Mouse (Mus musculus): ENCODE results near the gene Eml6. TPM values are rescaled to one million over a fixed set of nuclear protein-coding genes. Genes with fewer than 3 reads are reported as not detected.

The Eml6 gene
- total and polyA plus RNA-seq, 2 experiments from 2014 or later = 0.63 to 10.6 TPM

- no peak overlapping the region for H3K27ac ChIP-seq (ENCODE audit: low read depth)
- H3K27me3 ChIP-seq (ENCODE audit: control insufficient read depth, insufficient read depth, low read length) = no peaks in the 10 kb centered on the region
- H3K4me3 ChIP-seq (ENCODE audit: low read depth, low read length) = no peak overlapping the region
- WGBS = 86% methylated on average over 14 of the region's 14 CpGs
- no peak overlapping the region for H3K4me2 ChIP-seq (ENCODE audit: low read depth, low read length)
- H3K9me3 ChIP-seq (replicated peaks; ENCODE audit: control insufficient read depth, low read length) = no peaks in the 10 kb centered on the region
- H3K36me3 ChIP-seq (replicated peaks; ENCODE audit: control insufficient read depth, insufficient read depth, low read length) = peaks cover 21% of the 10 kb centered on the region
- no peak overlapping the region for H3K9ac ChIP-seq (replicated peaks; ENCODE audit: low read depth, low read length)
- no peak for TF ChIP-seq CTCF (IDR thresholded peaks at IDR 0.05; ENCODE audit: low read depth)
- no peak for TF ChIP-seq EP300 (IDR thresholded peaks at IDR 0.05; ENCODE audit: low read depth)
- no peak for ATAC-seq (ENCODE audit: insufficient read depth, low read depth)
- no peak for DNase-seq (ENCODE audit: low spot score)
- peaks cover under 1% of the 10 kb centered on the region for H3K4me1 ChIP-seq (ENCODE audit: control insufficient read depth, insufficient read depth)
Measured at GRCm38 (mm10) chr11:29751648-29752611, 273.9 kb downstream of the Eml6 start.

DNA sequence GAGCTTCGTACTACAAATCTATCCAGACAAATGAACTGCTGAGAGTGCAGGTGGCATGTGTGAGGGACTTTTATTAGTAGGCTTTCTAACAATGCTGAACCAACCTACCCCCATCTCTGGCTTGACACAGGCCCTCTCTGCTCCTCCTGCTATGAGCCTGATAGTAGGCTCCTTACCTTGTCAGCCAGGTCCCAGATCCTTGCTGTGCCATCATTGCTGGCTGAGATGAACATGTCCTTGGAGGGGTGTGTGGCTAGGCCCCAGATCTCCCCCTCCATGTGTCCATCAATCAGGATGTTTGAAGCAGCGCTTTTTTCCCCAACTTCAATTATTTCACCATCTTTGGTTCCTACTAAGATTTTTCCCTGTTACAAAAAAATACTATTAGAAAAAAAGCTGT lies 274.8 kb downstream of the Eml6 start:
- Histone ChIP-seq H3K27ac (ENCODE audit: low read depth) (no peak overlapping the region), H3K27me3 (ENCODE audit: control insufficient read depth, insufficient read depth, low read length) (no peaks in the 10 kb centered on the region), H3K9me3 (replicated peaks; ENCODE audit: control insufficient read depth, low read length) (no peaks in the 10 kb centered on the region), H3K4me3 (ENCODE audit: low read depth, low read length) (no peak overlapping the region), H3K4me1 (ENCODE audit: control insufficient read depth, insufficient read depth) (no peaks in the 10 kb centered on the region; the same call in 1 of the 2 replicates), H3K9ac (replicated peaks; ENCODE audit: low read depth, low read length) (no peak overlapping the region), H3K4me2 (ENCODE audit: low read depth, low read length) (no peak overlapping the region), H3K36me3 (replicated peaks; ENCODE audit: control insufficient read depth, insufficient read depth, low read length) (peaks cover 30% of the 10 kb centered on the region)
- 92% methylated on average over 2 of the region's 2 CpGs for WGBS
- no peak for TF ChIP-seq EP300 (IDR thresholded peaks at IDR 0.05; ENCODE audit: low read depth)
- no peak for DNase-seq (ENCODE audit: low spot score)
- ATAC-seq (ENCODE audit: insufficient read depth, low read depth) = no peak

DNA sequence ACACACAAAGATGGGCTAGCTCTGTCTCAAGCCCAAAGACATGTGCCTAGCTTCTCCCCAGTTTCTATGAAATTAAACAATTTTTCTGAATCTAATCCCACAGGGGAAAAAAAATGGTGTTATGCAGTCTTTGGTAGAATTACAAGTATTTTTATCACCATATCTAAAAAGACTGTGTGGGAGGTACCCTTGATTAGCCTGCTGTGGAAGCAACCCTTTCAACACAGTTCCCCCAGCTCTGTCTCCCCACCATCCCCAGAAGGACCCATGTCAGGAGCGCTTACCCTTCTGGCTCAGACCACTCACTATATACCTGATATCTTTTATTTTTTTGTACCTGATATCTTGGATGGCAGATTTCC lies 276.4 kb downstream of the Eml6 start:
- Histone ChIP-seq H3K9ac (replicated peaks; ENCODE audit: low read depth, low read length) (no peak overlapping the region), H3K4me2 (ENCODE audit: low read depth, low read length) (no peak overlapping the region), H3K9me3 (replicated peaks; ENCODE audit: control insufficient read depth, low read length) (no peaks in the 10 kb centered on the region), H3K4me1 (ENCODE audit: control insufficient read depth, insufficient read depth) (no peaks in the 10 kb centered on the region; the same call in 1 of the 2 replicates), H3K4me3 (ENCODE audit: low read depth, low read length) (no peak overlapping the region), H3K27ac (ENCODE audit: low read depth) (no peak overlapping the region), H3K27me3 (ENCODE audit: control insufficient read depth, insufficient read depth, low read length) (no peaks in the 10 kb centered on the region), H3K36me3 (replicated peaks; ENCODE audit: control insufficient read depth, insufficient read depth, low read length) (peaks cover 39% of the 10 kb centered on the region)
- DNase-seq (ENCODE audit: low spot score) (no peak), ATAC-seq (ENCODE audit: insufficient read depth, low read depth) (no peak)
- WGBS = 93% methylated on average over 1 of the region's 1 CpGs
- TF ChIP-seq EP300 (IDR thresholded peaks at IDR 0.05; ENCODE audit: low read depth) (no peak), CTCF (IDR thresholded peaks at IDR 0.05; ENCODE audit: low read depth) (no peak)

DNA sequence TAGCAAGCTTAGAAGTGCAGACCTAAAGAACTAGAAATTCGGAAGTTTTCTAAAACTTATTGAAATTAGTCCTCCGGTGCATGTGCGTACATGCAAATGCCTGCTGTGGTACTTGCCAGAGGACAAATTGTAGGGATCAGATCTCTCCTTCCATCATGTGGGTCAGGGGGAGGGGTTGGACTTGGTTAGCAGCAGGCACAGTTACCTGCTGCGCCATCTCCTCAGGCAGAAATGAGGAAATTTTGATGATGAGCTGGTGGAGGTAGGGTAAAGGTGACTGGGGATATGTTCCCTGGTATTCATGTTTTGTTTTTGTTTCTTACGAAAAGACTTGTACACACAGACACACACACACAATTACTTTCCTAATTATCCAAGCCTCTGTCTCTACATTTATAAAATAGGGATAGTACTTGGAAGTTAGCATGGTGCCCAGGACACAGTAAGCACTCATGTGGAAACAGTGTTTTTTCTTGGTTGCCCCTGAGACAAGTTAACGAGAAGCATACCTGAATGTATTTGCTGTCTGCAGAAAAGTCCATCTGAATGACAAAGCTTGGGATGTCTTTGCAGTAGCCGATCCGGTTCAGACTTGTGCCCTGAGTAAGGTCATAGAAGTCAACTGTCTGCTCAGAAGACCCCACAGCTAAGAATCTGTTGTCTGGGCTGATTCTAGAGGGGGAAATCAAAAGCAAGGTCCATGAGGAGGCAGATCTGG lies 276.9 kb downstream of the Eml6 start:
- 93% methylated on average over 8 of the region's 8 CpGs for WGBS

DNA sequence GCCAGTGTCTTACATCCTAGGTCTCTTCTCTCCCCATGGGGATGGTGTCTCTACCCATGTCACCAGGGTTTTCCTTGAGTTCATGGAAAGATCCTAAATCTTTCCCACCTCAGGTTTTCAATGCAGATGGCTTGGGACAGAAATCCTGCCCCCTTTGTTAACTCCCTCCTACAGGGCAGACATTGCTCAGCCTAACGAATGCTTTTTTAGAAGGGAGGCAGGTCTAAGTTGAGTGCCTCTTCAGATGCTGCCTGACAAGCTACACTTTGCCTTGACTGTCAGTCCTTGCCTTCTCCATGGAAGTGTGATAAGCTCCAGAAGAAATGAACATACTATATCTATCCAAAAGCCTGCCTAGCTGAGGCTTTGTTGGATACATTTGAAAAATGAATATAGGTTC lies 278.0 kb downstream of the Eml6 start:
- no peak for DNase-seq (ENCODE audit: low spot score)
- Histone ChIP-seq H3K36me3 (replicated peaks; ENCODE audit: control insufficient read depth, insufficient read depth, low read length) (peaks cover 51% of the 10 kb centered on the region), H3K4me1 (ENCODE audit: control insufficient read depth, insufficient read depth) (no peaks in the 10 kb centered on the region; the same call in 1 of the 2 replicates), H3K9me3 (replicated peaks; ENCODE audit: control insufficient read depth, low read length) (no peaks in the 10 kb centered on the region), H3K27ac (ENCODE audit: low read depth) (no peak overlapping the region), H3K27me3 (ENCODE audit: control insufficient read depth, insufficient read depth, low read length) (no peaks in the 10 kb centered on the region), H3K4me3 (ENCODE audit: low read depth, low read length) (no peak overlapping the region), H3K4me2 (ENCODE audit: low read depth, low read length) (no peak overlapping the region), H3K9ac (replicated peaks; ENCODE audit: low read depth, low read length) (no peak overlapping the region)
- 52% methylated on average over 1 of the region's 1 CpGs for WGBS
- no peak for ATAC-seq (ENCODE audit: insufficient read depth, low read depth)
- TF ChIP-seq CTCF (IDR thresholded peaks at IDR 0.05; ENCODE audit: low read depth) = no peak
- no peak for TF ChIP-seq EP300 (IDR thresholded peaks at IDR 0.05; ENCODE audit: low read depth)

More for the DNA sequence above, 276.9 kb downstream of the Eml6 start:
- Histone ChIP-seq H3K4me1 (ENCODE audit: control insufficient read depth, insufficient read depth) (no peaks in the 10 kb centered on the region; the same call in 1 of the 2 replicates), H3K27me3 (ENCODE audit: control insufficient read depth, insufficient read depth, low read length) (no peaks in the 10 kb centered on the region), H3K4me3 (ENCODE audit: low read depth, low read length) (no peak overlapping the region), H3K36me3 (replicated peaks; ENCODE audit: control insufficient read depth, insufficient read depth, low read length) (peaks cover 42% of the 10 kb centered on the region), H3K4me2 (ENCODE audit: low read depth, low read length) (no peak overlapping the region), H3K27ac (ENCODE audit: low read depth) (no peak overlapping the region), H3K9ac (replicated peaks; ENCODE audit: low read depth, low read length) (no peak overlapping the region), H3K9me3 (replicated peaks; ENCODE audit: control insufficient read depth, low read length) (no peaks in the 10 kb centered on the region)
- no peak for ATAC-seq (ENCODE audit: insufficient read depth, low read depth)
- no peak for DNase-seq (ENCODE audit: low spot score)
- TF ChIP-seq CTCF (IDR thresholded peaks at IDR 0.05; ENCODE audit: low read depth) (no peak), EP300 (IDR thresholded peaks at IDR 0.05; ENCODE audit: low read depth) (no peak)
